In the genomic region with DNA sequence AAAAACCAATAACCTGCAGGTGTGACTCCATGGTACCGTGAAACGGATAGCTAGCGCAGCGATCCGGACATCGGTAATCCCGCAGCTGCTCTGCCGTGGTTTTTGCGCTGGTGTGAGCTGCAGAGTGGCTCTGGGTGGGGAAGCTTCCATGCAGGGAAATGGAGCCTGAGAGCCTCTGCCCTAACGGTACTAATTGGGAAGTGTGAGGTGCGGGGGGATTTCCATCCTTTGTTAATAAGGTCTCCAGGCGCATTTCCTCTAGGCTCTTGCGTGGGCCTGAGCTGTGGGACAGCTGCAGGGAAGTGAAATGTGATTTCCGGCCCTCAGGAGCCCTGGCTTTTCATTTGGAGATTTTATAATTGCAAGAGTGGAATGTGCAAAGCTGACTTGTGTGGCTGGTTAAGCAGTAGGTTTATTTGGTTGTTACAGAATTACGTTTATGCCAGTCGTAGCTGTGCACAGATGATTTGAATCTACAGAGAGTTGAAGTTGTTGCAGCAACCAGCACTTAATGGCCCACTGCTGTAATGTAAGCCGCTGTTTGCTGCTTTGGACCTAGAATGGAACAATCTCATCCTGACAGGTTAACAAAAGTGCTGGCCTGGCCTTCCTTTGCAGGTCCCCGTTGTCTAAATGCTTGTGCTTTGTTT, we compare ENCODE assay signal across 9 mouse cellular contexts. TPM values are rescaled to one million over a fixed set of nuclear protein-coding genes. Genes with fewer than 3 reads are reported as not detected.
DNase-seq lines count a peak whose midpoint lies in the region; ATAC-seq lines count a peak whose summit lies in the region.
"Had no signal": no experiment of that assay in that cellular context is flagged by ENCODE, and none has a peak within 500 bp of the region (broad histone marks: within the 10 kb centered on the region; RNA-seq: fewer than 3 reads in every experiment).

No protein-coding gene starts in this region.

- peak overlapping the region; percentile 44; the same call in 1 of the 2 replicates for H3K27ac ChIP-seq in hindbrain, embryonic 12.5 days
- no peak overlapping the region for H3K27ac ChIP-seq in hindbrain, embryonic 10.5 days
- H3K27ac ChIP-seq in embryonic facial prominence, embryonic 15.5 days (replicated peaks): peak overlapping the region; percentile 40

- no peaks in the 10 kb centered on the region for H3K4me1 ChIP-seq in hindbrain, embryonic 12.5 days
- no peaks in the 10 kb centered on the region for H3K4me1 ChIP-seq in hindbrain, embryonic 10.5 days (replicated peaks)
- no peaks in the 10 kb centered on the region; the same call in 1 of the 2 replicates for H3K4me1 ChIP-seq in embryonic facial prominence, embryonic 15.5 days

- no peak overlapping the region for H3K4me3 ChIP-seq in hindbrain, embryonic 12.5 days
- H3K4me3 ChIP-seq in hindbrain, embryonic 10.5 days: no peak overlapping the region
- no peak overlapping the region for H3K4me3 ChIP-seq in embryonic facial prominence, embryonic 15.5 days (replicated peaks)

- no peaks in the 10 kb centered on the region for H3K27me3 ChIP-seq in hindbrain, embryonic 12.5 days
- no peaks in the 10 kb centered on the region for H3K27me3 ChIP-seq in hindbrain, embryonic 10.5 days (ENCODE audit: insufficient read depth, poor library complexity, severe bottlenecking)
- H3K27me3 ChIP-seq in embryonic facial prominence, embryonic 15.5 days: no peaks in the 10 kb centered on the region

- 86% methylated on average over 18 of the region's 18 CpGs for WGBS in hindbrain, embryonic 12.5 days
- WGBS in hindbrain, embryonic 10.5 days: 89% methylated on average over 18 of the region's 18 CpGs
- 69% methylated on average over 18 of the region's 18 CpGs for WGBS in embryonic facial prominence, embryonic 15.5 days

- no peaks in the 10 kb centered on the region for H3K36me3 ChIP-seq in hindbrain, embryonic 12.5 days
- peaks cover 18% of the 10 kb centered on the region for H3K36me3 ChIP-seq in hindbrain, embryonic 10.5 days
- H3K36me3 ChIP-seq in embryonic facial prominence, embryonic 15.5 days: peaks cover 5% of the 10 kb centered on the region; the same call in 1 of the 2 replicates

- ATAC-seq in hindbrain, embryonic 12.5 days (ENCODE audit: low FRiP score): no peak
- 0 out of 2 replicates have a peak, but pooled peaks have one; percentile 24 for ATAC-seq in embryonic facial prominence, embryonic 15.5 days (ENCODE audit: insufficient number of reproducible peaks, low FRiP score, low TSS enrichment, low read depth)

- DNase-seq in hindbrain, embryonic 10.5 days (ENCODE audit: low spot score): no peak
- DNase-seq in ES-CJ7 (ENCODE audit: low read depth, low spot score): peak; percentile 20
- DNase-seq in kidney, postnatal 14 days: peak; percentile 43
- no peak for DNase-seq in embryo, embryonic 10.5 days (ENCODE audit: low spot score)
- DNase-seq in frontal cortex, adult 2 months (ENCODE audit: extremely low spot score in 1 of 2, low spot score in 1 of 2): no peak
- no peak for DNase-seq in ovary, adult 18-20 months (ENCODE audit: low spot score)
- DNase-seq: lung, postnatal 10 days had no signal

- H3K9ac ChIP-seq in hindbrain, embryonic 12.5 days: no peak overlapping the region
- H3K9ac ChIP-seq in embryonic facial prominence, embryonic 15.5 days: no peak overlapping the region

- H3K4me2 ChIP-seq in hindbrain, embryonic 12.5 days (replicated peaks): no peak overlapping the region
- no peak overlapping the region for H3K4me2 ChIP-seq in embryonic facial prominence, embryonic 15.5 days (replicated peaks)

- H3K9me3 ChIP-seq in hindbrain, embryonic 12.5 days (replicated peaks): no peaks in the 10 kb centered on the region
- H3K9me3 ChIP-seq in hindbrain, embryonic 10.5 days: no peaks in the 10 kb centered on the region
- H3K9me3 ChIP-seq in embryonic facial prominence, embryonic 15.5 days (replicated peaks): no peaks in the 10 kb centered on the region

RNA-seq across cellular contexts. Expression of a gene that starts 19.0 kb away (rescaled TPM):
- polyA plus RNA-seq in hindbrain, embryonic 12.5 days (2016; fragmentation: Nextera tagmentation; extraction: Ambion mirVana): 26.2 and 29.5 TPM in 2 replicates
- 21.5 and 23.7 TPM in 2 replicates for polyA plus RNA-seq in hindbrain, embryonic 10.5 days (2016; fragmentation: Nextera tagmentation; extraction: Ambion mirVana)
- 11.4 and 13.5 TPM in 2 replicates for polyA plus RNA-seq in embryonic facial prominence, embryonic 15.5 days (2015; fragmentation: Nextera tagmentation; extraction: Ambion mirVana)
- 10.2 and 11.9 TPM in 2 replicates for polyA plus RNA-seq in frontal cortex, adult 2 months (2012; rRNA removed)

RNA-seq across cellular contexts. Expression of a gene that starts 22.4 kb away (rescaled TPM):
- polyA plus RNA-seq in hindbrain, embryonic 12.5 days (2016; fragmentation: Nextera tagmentation; extraction: Ambion mirVana): 12.0 and 13.3 TPM in 2 replicates
- 15.7 and 16.5 TPM in 2 replicates for polyA plus RNA-seq in hindbrain, embryonic 10.5 days (2016; fragmentation: Nextera tagmentation; extraction: Ambion mirVana)
- 14.9 and 16.9 TPM in 2 replicates for polyA plus RNA-seq in embryonic facial prominence, embryonic 15.5 days (2015; fragmentation: Nextera tagmentation; extraction: Ambion mirVana)
- 6.5 and 7.0 TPM in 2 replicates for polyA plus RNA-seq in frontal cortex, adult 2 months (2012; rRNA removed)

Comparison
In these comparisons a context has a peak if more than half of its experiments do, and no peak if none do; other contexts are left out.
1. DNase-seq: peak in ES-CJ7 (single experiment) and kidney, postnatal 14 days (single experiment); none in hindbrain, embryonic 10.5 days (single experiment), embryo, embryonic 10.5 days (single experiment), frontal cortex, adult 2 months (0 of 2) and ovary, adult 18-20 months (single experiment).